Mouse (Mus musculus) retina, postnatal 1 day (tissue): ENCODE measurements around the gene Filip1l.

Experiments
- DNase-seq: peaks from one replicate; pipeline ENCODE4 v3.0.0-alpha.2; 2012

Filip1l gene

DNA sequence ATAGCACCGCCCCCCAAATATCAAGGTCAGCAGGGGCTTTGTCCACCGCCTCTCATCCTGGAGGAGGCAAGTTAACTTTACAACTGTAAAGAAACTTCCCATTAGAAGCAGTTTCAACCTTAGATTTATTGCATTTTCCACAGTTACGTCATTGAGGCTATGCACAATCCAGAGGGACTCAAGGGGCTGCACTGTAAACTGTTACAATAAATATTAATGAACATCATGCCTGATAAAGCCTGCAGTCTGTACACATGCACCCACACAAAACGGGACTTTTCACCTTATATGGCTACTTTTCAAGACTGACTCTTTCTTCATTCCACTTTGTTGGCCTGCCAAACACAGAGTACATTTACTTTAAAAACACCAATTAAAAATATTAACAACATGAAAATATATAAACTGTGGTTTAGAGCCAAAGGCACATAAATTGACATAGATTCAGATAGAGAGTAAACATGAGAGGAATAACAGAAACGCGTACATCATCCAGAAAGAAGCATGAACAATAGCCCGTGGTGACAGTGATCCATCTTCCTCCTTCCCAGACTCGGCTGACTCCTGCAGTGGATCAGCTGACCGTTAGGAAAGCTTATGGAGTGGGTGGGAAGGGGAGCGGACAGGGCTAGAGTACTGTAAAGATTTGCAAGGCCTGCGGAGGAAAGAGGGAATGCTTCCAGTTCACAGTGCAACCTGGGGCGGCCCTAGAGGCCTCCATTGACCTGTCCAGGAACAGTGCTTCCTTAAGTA, 131.3 kb downstream of the Filip1l start:
- DNase-seq: peak; percentile 49

GRCm38 (mm10) chr16:57485265-57485664, 132.4 kb downstream of the Filip1l start:
- no peak for DNase-seq

- no peak for DNase-seq
Observed at GRCm38 (mm10) chr16:57486266-57486665, 133.4 kb downstream of the Filip1l start.

DNA sequence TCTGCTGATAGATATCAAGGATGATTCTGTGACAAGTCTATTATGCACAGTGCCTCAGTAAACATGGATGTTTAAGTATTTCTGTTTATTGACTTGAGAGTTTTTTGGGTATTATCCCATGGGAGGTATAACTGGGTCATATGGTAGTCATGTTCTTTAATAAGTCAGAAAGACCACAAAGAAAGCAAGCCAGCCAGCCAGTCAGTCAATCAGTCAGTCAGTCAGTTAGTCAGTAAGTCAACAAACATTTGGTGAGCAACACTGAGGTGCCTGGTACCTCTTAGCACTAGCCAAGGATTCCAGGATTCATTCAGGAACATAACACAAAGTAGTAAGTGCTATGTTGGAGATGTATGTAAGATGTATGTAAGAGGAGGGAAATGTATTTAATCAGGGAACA, 135.8 kb downstream of the Filip1l start:
- DNase-seq: no peak

- no peak for DNase-seq
Observed at GRCm38 (mm10) chr16:57490691-57491090, 137.8 kb downstream of the Filip1l start.

DNA sequence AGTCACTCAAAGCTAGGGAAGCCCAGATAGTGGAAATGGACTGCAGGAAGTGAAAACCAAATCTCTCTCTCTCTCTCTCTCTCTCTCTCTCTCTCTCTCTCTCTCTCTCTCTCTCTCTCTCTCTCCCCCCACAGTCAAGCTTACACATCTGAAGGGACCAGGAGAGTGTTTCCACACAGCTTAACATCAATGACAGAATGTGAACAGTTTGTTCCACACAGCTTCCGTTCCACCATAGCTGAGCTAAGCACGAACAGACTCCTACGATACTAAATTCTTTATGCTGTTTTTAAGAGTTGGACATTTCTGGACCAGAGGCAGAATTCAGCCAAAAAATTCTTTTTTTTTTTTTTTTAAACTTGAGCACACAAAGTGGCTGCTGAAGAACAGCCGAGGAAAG, 139.0 kb downstream of the Filip1l start:
- no peak for DNase-seq

DNA sequence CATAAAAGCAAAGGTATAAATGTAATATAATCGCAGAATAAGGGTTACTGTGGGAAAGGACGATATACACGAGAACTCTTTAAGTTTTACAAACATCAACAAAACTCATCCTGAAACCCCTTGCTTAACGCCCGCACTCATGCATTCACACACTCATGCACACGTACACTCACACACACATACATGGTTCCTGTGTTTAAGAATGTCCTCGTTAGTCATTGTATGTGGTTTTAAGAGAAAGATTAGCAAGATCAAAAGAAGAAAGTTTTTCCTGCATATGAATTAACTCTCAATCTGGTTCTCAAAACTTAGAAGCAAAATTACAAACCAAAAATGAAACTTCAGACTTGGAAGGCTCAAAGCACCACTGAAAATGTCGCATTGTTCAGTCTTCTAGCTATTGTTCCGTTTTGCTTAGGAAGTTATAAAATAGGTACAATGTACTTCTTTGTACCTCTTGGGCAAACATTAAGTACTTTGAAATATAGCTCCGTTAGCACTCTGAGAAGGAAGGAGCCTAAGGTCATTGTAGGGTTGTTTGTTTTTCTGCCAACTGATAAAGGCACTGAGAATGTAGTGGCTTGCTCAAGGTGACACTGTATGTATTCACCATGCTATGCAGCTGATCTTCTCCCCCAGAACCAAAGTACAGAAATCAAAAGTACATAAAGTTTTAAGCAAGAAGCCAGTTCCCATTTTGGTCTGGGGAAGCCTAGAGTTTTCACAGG, 142.7 kb downstream of the Filip1l start:
- DNase-seq: no peak

DNA sequence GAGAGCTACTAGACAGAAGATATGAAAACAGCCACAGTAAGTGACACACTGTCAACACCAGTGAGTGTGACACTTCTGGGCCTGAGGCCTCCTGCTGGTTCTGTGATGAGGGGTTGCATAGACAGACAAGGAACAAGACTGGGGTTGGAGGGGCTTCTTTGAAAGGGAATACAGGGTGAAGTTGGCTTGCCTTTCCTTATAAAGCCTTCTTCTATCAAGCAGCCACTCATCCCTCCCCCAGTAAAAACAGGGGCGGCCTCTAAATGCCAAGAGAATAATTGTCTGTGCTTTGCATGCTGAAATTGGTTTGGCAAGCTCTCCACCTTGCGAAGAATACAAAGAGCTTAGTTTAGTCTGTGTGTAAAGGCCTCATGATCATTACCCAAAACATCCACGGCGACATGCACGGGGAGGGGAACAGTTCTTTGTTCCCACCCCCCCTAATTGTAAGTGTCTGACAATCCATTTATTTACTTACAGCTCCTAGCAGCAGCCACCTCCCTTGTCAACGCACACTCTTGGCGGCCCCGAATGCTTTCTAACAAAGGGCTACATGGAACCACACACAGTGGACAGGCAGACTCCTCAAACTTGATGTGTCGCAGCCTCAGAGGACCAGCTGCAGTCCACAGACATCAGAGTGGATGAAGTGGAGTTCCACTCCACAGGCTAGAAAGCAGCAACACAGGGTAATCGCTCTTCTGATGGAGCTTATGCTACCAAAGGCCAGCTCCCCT, 143.7 kb downstream of the Filip1l start:
- DNase-seq: peak; percentile 90

GRCm38 (mm10) chr16:57500851-57501250, 148.0 kb downstream of the Filip1l start:
- DNase-seq: no peak

DNA sequence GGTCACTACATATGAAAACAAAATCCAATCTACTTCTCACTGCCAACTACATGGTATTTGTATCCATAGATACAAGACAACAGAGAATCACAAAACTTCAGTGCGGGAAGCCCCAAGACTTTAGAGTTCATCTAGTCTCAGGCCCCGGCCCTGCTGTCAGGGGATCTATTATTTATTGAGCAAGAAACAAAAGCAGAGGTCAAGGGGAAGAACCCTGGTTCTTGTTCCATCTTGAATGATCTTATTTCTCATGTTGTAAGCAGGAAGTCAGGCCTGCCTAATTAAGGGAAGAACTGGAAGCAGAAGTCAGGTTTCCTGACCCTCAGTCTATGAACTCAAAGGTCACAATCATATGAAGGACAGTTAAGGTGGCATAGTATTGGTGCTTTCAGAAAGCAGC, 149.3 kb downstream of the Filip1l start:
- DNase-seq: no peak

- no peak for DNase-seq
Observed at GRCm38 (mm10) chr16:57502761-57503160, 149.9 kb downstream of the Filip1l start.

DNA sequence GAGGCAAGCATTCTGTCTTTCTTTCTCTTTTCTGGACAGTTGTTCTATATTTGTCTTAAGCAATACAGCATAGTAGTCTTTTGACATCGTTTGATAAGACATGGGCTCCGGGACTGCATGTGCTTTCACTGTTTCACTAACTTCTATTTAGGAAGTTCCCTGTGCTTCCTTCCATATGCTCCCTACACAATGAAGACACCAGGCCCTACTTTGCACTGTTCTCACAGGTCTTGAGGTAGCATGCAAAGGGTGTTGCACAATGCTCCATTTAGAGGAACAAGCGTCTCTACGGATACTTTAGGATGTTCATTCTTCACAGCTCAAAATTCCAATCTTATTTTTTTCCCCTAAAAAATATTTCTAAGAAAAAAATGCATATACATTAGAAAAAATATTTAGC, 151.8 kb downstream of the Filip1l start:
- no peak for DNase-seq

- DNase-seq: no peak
Observed at GRCm38 (mm10) chr16:57506133-57506532, 153.2 kb downstream of the Filip1l start.

- no peak for DNase-seq
Observed at GRCm38 (mm10) chr16:57508351-57508750, 155.5 kb downstream of the Filip1l start.

DNA sequence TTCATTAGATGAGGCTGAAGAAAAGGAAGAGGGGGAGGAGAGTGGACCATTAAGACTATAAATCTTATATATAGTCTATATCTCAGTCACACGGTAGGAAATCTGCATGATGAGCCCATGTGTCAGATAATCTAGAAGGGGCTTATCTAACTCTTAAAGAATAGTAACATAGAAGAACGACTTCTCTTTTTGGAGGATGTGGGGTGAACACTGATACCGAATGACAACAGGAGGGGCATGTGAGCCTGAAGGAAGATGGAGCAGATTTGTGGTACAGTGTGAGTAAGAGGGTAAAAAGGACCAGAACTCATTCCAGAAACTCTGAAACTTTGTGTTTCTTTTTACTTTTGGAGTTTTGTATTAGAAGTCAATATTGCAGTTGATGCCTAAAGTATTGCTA, 156.2 kb downstream of the Filip1l start:
- DNase-seq: no peak

DNA sequence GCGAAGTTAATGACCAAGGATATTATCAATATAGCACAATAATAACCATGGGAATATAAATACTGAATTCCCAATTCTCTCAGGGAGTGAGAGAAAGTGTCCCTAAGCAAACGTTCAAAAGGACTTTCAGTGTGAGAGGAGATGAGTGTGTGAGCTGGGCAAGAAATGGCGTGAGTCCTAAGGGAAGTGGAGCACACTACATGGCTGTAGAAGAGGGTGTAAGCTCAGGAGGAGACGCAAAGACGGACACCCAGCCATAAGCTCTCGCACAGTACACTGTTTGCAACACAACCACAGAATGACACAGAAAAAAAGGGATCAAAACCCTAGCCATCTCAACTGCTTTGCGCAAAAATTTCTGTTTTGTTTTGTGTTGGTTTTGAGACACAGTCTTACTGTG, 160.7 kb downstream of the Filip1l start:
- DNase-seq: no peak

GRCm38 (mm10) chr16:57514371-57514770, 161.5 kb downstream of the Filip1l start:
- DNase-seq: peak; percentile 26

- DNase-seq: no peak
Observed at GRCm38 (mm10) chr16:57515636-57516035, 162.7 kb downstream of the Filip1l start.

DNA sequence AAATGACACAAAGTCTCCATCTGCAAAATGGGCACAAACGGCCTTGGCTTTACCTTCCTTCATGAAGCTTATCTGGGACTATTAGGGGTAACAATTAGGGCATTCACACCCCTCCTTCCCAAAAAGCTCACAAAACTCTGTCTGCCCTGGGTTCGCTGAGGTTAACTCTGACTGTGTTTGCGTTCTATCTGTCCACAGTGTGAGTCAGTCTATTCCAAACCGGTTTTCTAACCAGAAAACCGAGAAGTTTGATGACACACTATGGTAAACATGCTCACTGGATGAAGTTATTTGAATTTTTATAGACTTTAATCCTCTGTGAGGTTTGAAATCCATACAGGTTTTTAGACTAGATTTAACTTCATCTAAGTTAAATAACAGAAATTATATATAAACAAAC, 172.2 kb downstream of the Filip1l start:
- DNase-seq: no peak

DNA sequence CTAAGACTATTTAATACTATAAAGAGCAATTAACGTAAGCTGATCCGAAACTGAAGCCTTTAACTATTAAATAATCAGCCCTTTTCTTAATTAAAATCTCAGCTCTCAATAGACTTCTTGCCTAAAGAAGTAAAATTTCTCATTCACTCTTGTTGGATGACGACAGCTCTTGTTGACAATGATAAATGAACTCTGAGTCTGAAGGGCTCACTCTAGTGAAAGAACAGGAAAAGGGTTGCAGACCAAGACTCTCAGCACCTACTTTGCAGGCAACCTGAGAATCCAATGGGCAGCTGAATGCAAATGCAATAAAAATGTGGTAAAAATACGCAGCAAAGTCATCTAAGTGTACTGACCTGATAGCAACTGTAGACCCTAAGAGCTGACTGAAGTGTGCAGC, 172.6 kb downstream of the Filip1l start:
- DNase-seq: no peak

DNA sequence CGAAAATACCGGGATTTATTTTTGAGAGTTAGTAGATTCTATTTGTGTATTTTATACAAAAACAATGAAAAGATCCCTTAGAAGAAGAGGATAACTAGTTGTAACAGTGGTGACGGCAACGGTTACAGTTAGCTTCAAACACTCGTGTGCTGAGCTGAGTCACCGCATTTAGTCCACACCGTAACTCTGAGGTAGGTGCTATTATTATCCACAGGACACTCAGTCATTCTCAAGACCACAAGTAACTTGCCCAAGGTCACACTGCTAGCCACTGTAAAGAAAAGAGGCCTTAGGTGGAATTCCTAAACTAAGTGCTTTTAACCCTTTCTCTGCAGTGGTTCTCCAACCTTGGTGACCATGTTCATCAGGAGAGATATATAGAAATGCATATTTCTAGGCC, 174.0 kb downstream of the Filip1l start:
- no peak for DNase-seq

GRCm38 (mm10) chr16:57528457-57528856, 175.6 kb downstream of the Filip1l start:
- DNase-seq: no peak

- no peak for DNase-seq
Observed at GRCm38 (mm10) chr16:57530547-57530946, 177.7 kb downstream of the Filip1l start.

GRCm38 (mm10) chr16:57532081-57532493, 179.2 kb downstream of the Filip1l start:
- DNase-seq: peak; percentile 23
